Mouse (Mus musculus) v-Abl transformed pro-B cells (cell line): ENCODE results near the gene Dph1.

Experiments
- in situ Hi-C, 2 experiments: fragments of 400-800 bp; cut with MboI; formaldehyde crosslinking; loops; one replicate each; pipeline ENCODE4 v1.15.1; 2025; ENCODE audit not compliant: unreplicated experiment in 2 of 2

Dph1 gene

GRCm38 (mm10) chr11:75178672-75179208 is 12.3 kb downstream of the Dph1 start, which contains the start of gene Ovca2:
Ovca2 (minus strand) TSS chr11:75178835.
- in situ Hi-C loops = loop anchor here in 1 of 2 experiments (25.0 kb wide), 1 partner anchor 309 kb away; the partner anchor contains the start of gene Prpf8

GRCm38 (mm10) chr11:75178011-75178410 is 13.0 kb downstream of the Dph1 start:
- in situ Hi-C loops = loop anchor here in 1 of 2 experiments (25.0 kb wide), 1 partner anchor 309 kb away; the partner anchor contains the start of gene Prpf8

- in situ Hi-C loops = loop anchor here (5.0 kb wide), 1 partner anchor 192 kb away; no protein-coding TSS in a partner anchor
These were observed 16.5 kb downstream of the Dph1 start for GRCm38 (mm10) chr11:75174574-75174973.

GRCm38 (mm10) chr11:75173799-75174165 is 17.3 kb downstream of the Dph1 start:
- in situ Hi-C loops = loop anchor here (5.0 kb wide), 1 partner anchor 191 kb away; no protein-coding TSS in a partner anchor

GRCm38 (mm10) chr11:75173095-75173798 is 17.8 kb downstream of the Dph1 start:
- in situ Hi-C loops = loop anchor here (5.0 kb wide), 1 partner anchor 191 kb away; no protein-coding TSS in a partner anchor

- in situ Hi-C loops = loop anchor here (5.0 kb wide), 1 partner anchor 190 kb away; no protein-coding TSS in a partner anchor
These were observed 18.6 kb downstream of the Dph1 start for GRCm38 (mm10) chr11:75172151-75173094.

GRCm38 (mm10) chr11:75171186-75171865 is 19.7 kb downstream of the Dph1 start:
- in situ Hi-C loops = loop anchor here (5.0 kb wide), 1 partner anchor 189 kb away; no protein-coding TSS in a partner anchor

GRCm38 (mm10) chr11:75170136-75170751 is 20.8 kb downstream of the Dph1 start:
- in situ Hi-C loops = loop anchor here (5.0 kb wide), 1 partner anchor 188 kb away; no protein-coding TSS in a partner anchor

GRCm38 (mm10) chr11:75169405-75170080 is 21.5 kb downstream of the Dph1 start, which contains the start of gene Hic1:
Hic1 (minus strand) TSS chr11:75169519.
- in situ Hi-C loops = loop anchor here (5.0 kb wide), 1 partner anchor 187 kb away; no protein-coding TSS in a partner anchor

- in situ Hi-C loops = no loop called here
These were observed 22.3 kb downstream of the Dph1 start for GRCm38 (mm10) chr11:75168590-75169361.

- in situ Hi-C loops = no loop called here
These were observed 23.1 kb downstream of the Dph1 start for GRCm38 (mm10) chr11:75167643-75168589.

- in situ Hi-C loops = no loop called here
These were observed 24.0 kb downstream of the Dph1 start for GRCm38 (mm10) chr11:75166861-75167642.

GRCm38 (mm10) chr11:75166193-75166842 is 24.7 kb downstream of the Dph1 start:
- in situ Hi-C loops = no loop called here

GRCm38 (mm10) chr11:75165441-75166192 is 25.4 kb downstream of the Dph1 start:
- in situ Hi-C loops = no loop called here

- in situ Hi-C loops = no loop called here
These were observed 26.3 kb downstream of the Dph1 start for GRCm38 (mm10) chr11:75164750-75165149.
